Mouse (Mus musculus) CD4-positive, CD25-positive, alpha-beta regulatory T cell, adult 2 months (primary cell): ENCODE measurements around the gene Nphp3.
A peak's percentile ranks its signal among the peaks of the same experiment; 100 is the strongest.

Experiments used
- DNase-seq: peaks from one replicate; pipeline ENCODE4 v3.0.0-alpha.2; 2012; ENCODE audit warnings: low read depth, low spot score

Gene Nphp3

DNA sequence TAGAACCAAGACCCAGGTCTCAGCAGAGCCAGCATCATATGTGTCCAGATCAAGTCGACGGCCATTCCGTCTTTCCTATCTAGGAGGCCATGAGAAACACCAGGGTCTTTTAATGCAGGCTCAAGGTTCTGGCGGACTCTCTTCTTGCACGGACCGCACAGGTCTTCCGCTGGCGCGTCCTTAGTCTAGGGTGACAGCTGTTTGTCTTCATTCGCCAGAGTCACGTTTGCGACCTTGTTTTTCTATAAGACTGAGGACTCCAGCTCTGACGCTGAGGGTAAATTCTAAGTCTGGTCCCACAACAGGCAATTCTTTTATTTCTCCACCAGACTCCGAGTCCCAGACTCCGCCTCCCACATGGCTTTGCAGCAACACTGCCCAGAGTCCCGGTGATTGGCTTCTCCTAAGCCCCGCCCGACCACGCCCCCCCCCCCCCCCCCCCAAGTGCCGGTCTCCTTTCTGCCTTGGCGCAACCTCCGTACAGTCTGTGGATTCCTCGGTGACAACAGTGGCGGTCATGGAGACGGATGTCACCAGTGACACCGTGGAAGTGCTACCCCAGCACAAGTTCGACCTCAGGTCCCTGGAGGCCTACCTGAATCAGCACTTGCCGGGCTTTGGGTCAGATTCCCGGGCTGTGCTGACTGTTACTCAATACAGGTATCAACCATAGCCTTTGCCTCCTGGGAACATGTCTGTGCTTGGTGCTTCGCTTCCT lies 61.1 kb downstream of the Nphp3 start, which contains the start of gene Acad11:
Gene Acad11 (plus strand): TSS at position 134 of the 718 bp plus-strand sequence.
- peak; percentile 91 for DNase-seq

- DNase-seq, result no peak
Measured at GRCm38 (mm10) chr9:104064571-104064970, 62.2 kb downstream of the Nphp3 start.

DNA sequence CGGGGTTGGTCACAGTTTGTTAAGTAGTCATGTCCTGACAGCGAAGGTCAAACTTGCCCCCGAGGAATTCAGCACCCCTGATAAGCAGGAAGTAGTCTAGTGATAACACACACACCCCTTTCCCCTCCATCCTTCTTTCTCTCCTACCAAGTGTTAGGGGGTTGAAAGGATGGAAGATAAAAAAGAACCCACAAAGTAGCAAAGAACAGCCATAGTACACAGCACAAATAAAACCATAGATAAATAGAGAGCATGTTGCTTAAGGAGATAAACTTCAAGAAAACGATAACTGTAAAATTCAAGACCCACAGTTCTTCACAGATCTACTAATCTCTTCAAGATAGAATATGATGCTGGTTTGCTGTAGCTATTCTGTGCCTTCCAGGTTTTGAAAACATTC lies 67.9 kb downstream of the Nphp3 start:
- no peak for DNase-seq

GRCm38 (mm10) chr9:104070863-104071604 lies 68.7 kb downstream of the Nphp3 start:
- DNase-seq, result no peak

GRCm38 (mm10) chr9:104075808-104076207 lies 73.5 kb downstream of the Nphp3 start:
- peak; percentile 48 for DNase-seq

GRCm38 (mm10) chr9:104078780-104079179 lies 76.4 kb downstream of the Nphp3 start:
- DNase-seq, result no peak

DNA sequence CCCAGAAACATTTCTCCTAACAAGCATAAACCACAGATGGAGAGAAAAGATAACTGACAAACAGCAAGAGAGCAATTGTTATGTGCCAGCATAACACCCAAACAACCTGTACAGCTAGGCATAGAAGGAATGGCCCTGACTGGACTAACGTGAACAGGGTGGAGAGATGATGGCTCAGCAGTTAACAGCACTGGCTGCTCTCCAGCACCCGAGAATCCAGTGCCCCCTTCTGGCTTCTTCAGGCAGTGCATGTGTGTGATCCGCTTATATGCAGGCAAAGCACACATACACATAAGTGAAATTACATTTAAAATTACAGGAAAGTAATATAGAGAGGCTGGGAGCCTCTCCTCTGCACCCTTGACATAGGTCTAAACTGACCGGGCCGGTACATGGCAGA lies 77.0 kb downstream of the Nphp3 start:
- DNase-seq, result peak; percentile 69

DNA sequence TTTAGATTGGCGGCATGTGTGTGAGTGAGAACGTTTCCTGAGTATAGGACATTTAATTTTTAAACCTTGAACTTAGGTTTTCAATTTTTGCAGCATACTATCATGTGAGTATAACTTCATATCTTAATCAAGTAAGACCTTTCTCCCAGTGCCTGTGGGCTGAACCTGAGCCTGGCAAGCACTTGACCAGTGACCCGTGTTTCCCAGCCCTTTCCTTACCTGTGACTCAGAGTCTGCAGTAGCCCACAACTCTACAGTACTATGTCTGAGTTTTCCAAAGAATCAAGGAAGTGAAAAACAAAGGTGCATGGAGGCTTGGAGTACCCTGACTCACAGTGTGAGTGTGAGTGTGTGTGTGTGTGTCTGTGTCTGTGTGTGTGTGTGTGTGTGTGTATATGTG lies 77.7 kb downstream of the Nphp3 start:
- DNase-seq, result no peak

- DNase-seq, result no peak
Measured at GRCm38 (mm10) chr9:104085730-104086429, 83.5 kb downstream of the Nphp3 start.

DNA sequence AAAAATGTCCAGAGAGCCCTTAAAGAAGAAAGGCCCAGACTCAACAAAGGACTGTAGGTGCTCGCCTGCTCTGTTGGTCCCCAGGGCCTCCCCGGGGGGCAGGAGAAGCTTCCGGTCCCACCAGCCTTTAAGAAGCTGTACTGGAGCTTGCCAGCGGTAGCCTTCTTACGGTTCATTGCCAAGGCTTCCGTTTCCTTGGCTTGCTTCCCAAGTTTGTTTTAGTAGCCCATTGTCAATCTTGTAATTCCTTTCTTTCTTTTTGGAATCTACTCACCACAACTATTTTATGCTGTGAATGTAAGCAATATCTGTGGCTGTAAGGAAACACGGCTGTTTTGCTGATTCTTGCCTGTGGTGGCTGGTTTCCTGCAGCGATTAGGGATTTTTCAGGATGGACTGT lies 86.2 kb downstream of the Nphp3 start:
- no peak for DNase-seq

DNA sequence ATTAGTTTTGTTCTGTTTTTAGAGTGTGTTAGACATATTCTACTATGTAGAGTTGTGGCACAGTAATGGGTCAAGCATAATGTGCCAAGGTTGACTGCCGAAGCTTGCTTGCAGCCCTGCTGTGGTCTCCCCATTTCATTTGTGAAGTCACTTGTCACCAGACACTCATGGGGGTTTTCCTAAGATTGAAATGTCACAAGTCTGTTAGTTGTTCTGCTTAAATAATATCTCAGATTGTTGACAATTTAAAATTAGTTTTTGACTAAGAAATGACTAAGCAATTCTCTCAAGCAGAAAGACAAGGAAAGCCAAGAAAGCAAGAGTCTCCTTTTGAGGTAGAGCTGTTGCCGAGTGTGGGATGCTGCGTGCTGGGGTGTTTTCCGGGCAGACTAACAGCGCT lies 90.6 kb downstream of the Nphp3 start:
- no peak for DNase-seq
